Mouse (Mus musculus): Measurements from ENCODE around the gene Gm17545.

- TF ChIP-seq POLR2A (IDR thresholded peaks at IDR 0.05; ENCODE audit: low read depth, low read length) (no peak), CTCF (IDR thresholded peaks at IDR 0.05; ENCODE audit: extremely low read depth, insufficient read length, insufficient replicate concordance, low read depth, low read length) (no peak)
These were observed 6.9 kb upstream of the Gm17545 start for GRCm38 (mm10) chr9:22447213-22447612.

All from small intestine, adult 2 months (tissue).